In genomic region chr19:45622144-45622543, GRCm38 (mm10) we compare ENCODE assay signal across 21 mouse cellular contexts. TPM values are rescaled to one million over a fixed set of nuclear protein-coding genes. Genes with fewer than 3 reads are reported as not detected.
A peak's percentile ranks its signal among the peaks of the same experiment; 100 is the strongest.
DNase-seq lines count a peak whose midpoint lies in the region; ATAC-seq and TF ChIP-seq lines count a peak whose summit lies in the region.
"Had no signal": no experiment of that assay in that cellular context is flagged by ENCODE, and none has a peak within 500 bp of the region (broad histone marks: within the 10 kb centered on the region; RNA-seq: fewer than 3 reads in every experiment).

No protein-coding gene starts in this region.

- DNase-seq in kidney, postnatal 0 days (ENCODE audit: low spot score), result peak; percentile 72
- DNase-seq in kidney, adult 8-10 months, result no peak
- peak; percentile 56 for DNase-seq in R1 (ENCODE audit: low read depth, low spot score)
- no peak for DNase-seq in urinary bladder, postnatal 36 days (ENCODE audit: low spot score in 2 of 2)
- DNase-seq in cerebellum, postnatal 14 days, result no peak
- DNase-seq: adrenal gland, adult 8-10 months; adrenal gland, postnatal 36 days; cerebellum, adult 2 months; cerebellum, postnatal 10 days; embryo, embryonic 11 days; gastrocnemius, postnatal 10 days; heart, adult 18-20 months; heart, postnatal 14 days had no signal

- H3K4me3 ChIP-seq in kidney, postnatal 0 days (replicated peaks; ENCODE audit: low read depth, low read length), result no peak overlapping the region
- no peak overlapping the region for H3K4me3 ChIP-seq in neural tube, embryonic 13.5 days
- no peak overlapping the region for H3K4me3 ChIP-seq in neural tube, embryonic 15.5 days (replicated peaks)
- H3K4me3 ChIP-seq: embryonic facial prominence, embryonic 15.5 days; forebrain, embryonic 15.5 days; heart, embryonic 10.5 days; heart, embryonic 15.5 days had no signal

- WGBS in kidney, postnatal 0 days, result 34% methylated on average over 5 of the region's 5 CpGs
- WGBS in neural tube, embryonic 13.5 days, result 17% methylated on average over 5 of the region's 5 CpGs
- 19% methylated on average over 5 of the region's 5 CpGs for WGBS in neural tube, embryonic 15.5 days

- H3K4me1 ChIP-seq in kidney, postnatal 0 days (replicated peaks; ENCODE audit: insufficient read depth, low read length), result 0 out of 2 replicates have a peak, but pooled peaks cover 3% of the 10 kb centered on the region
- peaks cover 22% of the 10 kb centered on the region for H3K4me1 ChIP-seq in neural tube, embryonic 13.5 days (replicated peaks)
- peaks cover 15% of the 10 kb centered on the region for H3K4me1 ChIP-seq in neural tube, embryonic 15.5 days
- H3K4me1 ChIP-seq: embryonic facial prominence, embryonic 15.5 days; heart, embryonic 15.5 days had no signal

- H3K9me3 ChIP-seq in kidney, postnatal 0 days (replicated peaks; ENCODE audit: low read length), result no peaks in the 10 kb centered on the region
- H3K9me3 ChIP-seq in neural tube, embryonic 13.5 days, result no peaks in the 10 kb centered on the region
- no peaks in the 10 kb centered on the region for H3K9me3 ChIP-seq in neural tube, embryonic 15.5 days (replicated peaks)
- H3K9me3 ChIP-seq: embryonic facial prominence, embryonic 15.5 days; forebrain, embryonic 15.5 days; heart, embryonic 10.5 days; heart, embryonic 15.5 days had no signal

- no peak for ATAC-seq in kidney, postnatal 0 days (replicated peaks; ENCODE audit: low FRiP score, low read depth)
- ATAC-seq in neural tube, embryonic 13.5 days (ENCODE audit: low read depth), result no peak
- no peak for ATAC-seq in neural tube, embryonic 15.5 days (ENCODE audit: low FRiP score)
- ATAC-seq: forebrain, embryonic 15.5 days; Patski had no signal

- no peak overlapping the region for H3K9ac ChIP-seq in kidney, postnatal 0 days (ENCODE audit: low read depth, low read length)
- 0 out of 2 replicates have a peak overlapping the region, but pooled peaks have one; percentile 9 for H3K9ac ChIP-seq in neural tube, embryonic 13.5 days
- no peak overlapping the region for H3K9ac ChIP-seq in neural tube, embryonic 15.5 days (replicated peaks)
- H3K9ac ChIP-seq: embryonic facial prominence, embryonic 15.5 days; forebrain, embryonic 15.5 days; heart, embryonic 15.5 days; hindbrain, embryonic 14.5 days had no signal

- H3K27me3 ChIP-seq in kidney, postnatal 0 days (ENCODE audit: insufficient read depth, low read length), result no peaks in the 10 kb centered on the region
- peaks cover 42% of the 10 kb centered on the region for H3K27me3 ChIP-seq in neural tube, embryonic 13.5 days
- peaks cover 3% of the 10 kb centered on the region; the same call in 1 of the 2 replicates for H3K27me3 ChIP-seq in neural tube, embryonic 15.5 days (replicated peaks)
- H3K27me3 ChIP-seq: embryonic facial prominence, embryonic 15.5 days; forebrain, embryonic 15.5 days; heart, embryonic 15.5 days; Patski had no signal

- no peak overlapping the region for H3K4me2 ChIP-seq in kidney, postnatal 0 days (ENCODE audit: low read length)
- no peak overlapping the region for H3K4me2 ChIP-seq in neural tube, embryonic 13.5 days
- H3K4me2 ChIP-seq in neural tube, embryonic 15.5 days, result no peak overlapping the region
- H3K4me2 ChIP-seq: embryonic facial prominence, embryonic 15.5 days; forebrain, embryonic 15.5 days; heart, embryonic 15.5 days; hindbrain, embryonic 14.5 days had no signal

- TF ChIP-seq CTCF in kidney, postnatal 0 days (IDR thresholded peaks at IDR 0.05; ENCODE audit: low read depth), result no peak

- H3K27ac ChIP-seq in kidney, postnatal 0 days, result no peak overlapping the region
- H3K27ac ChIP-seq in neural tube, embryonic 13.5 days (replicated peaks), result no peak overlapping the region
- no peak overlapping the region for H3K27ac ChIP-seq in neural tube, embryonic 15.5 days (replicated peaks)
- H3K27ac ChIP-seq: embryonic facial prominence, embryonic 15.5 days; forebrain, embryonic 15.5 days; heart, embryonic 10.5 days; heart, embryonic 15.5 days; hindbrain, embryonic 14.5 days had no signal

- H3K36me3 ChIP-seq in kidney, postnatal 0 days (ENCODE audit: insufficient read depth, low read length), result peaks cover 11% of the 10 kb centered on the region; the same call in 1 of the 2 replicates
- peaks cover 14% of the 10 kb centered on the region; the same call in 1 of the 2 replicates for H3K36me3 ChIP-seq in neural tube, embryonic 13.5 days
- H3K36me3 ChIP-seq in neural tube, embryonic 15.5 days, result peaks cover 5% of the 10 kb centered on the region; the same call in 1 of the 2 replicates
- H3K36me3 ChIP-seq: forebrain, embryonic 15.5 days had no signal

RNA-seq across cellular contexts. Expression of gene Fbxw4, which starts 38.0 kb away (rescaled TPM):
- 4.8 and 5.9 TPM in 2 replicates for polyA plus RNA-seq in kidney, postnatal 0 days (2015; fragmentation: Nextera tagmentation; extraction: Ambion mirVana)
- polyA plus RNA-seq in neural tube, embryonic 13.5 days (2015; fragmentation: Nextera tagmentation; extraction: Ambion mirVana), result 6.4 and 6.9 TPM in 2 replicates
- polyA plus RNA-seq in neural tube, embryonic 15.5 days (2015; fragmentation: Nextera tagmentation; extraction: Ambion mirVana), result 8.2 and 8.4 TPM in 2 replicates

Comparison
In these comparisons a context has a peak if more than half of its experiments do, and no peak if none do; other contexts are left out.
1. DNase-seq: peak in kidney, postnatal 0 days (single experiment) and R1 (single experiment); none in kidney, adult 8-10 months (0 of 2), urinary bladder, postnatal 36 days (0 of 2) and cerebellum, postnatal 14 days (0 of 2).